Mouse (Mus musculus) heart, embryonic 14.5 days (tissue): ENCODE data around the gene Thoc2. TPM values are rescaled to one million over a fixed set of nuclear protein-coding genes. Genes with fewer than 3 reads are reported as not detected.

ENCODE experiments used
- ATAC-seq: fragments of 200-750 bp; cut with Nextera tagmentation; 2 replicates; pipeline ENCODE4 v1.8.0; 2017; ENCODE audit warnings: low read depth, moderate TSS enrichment; ENCODE audit not compliant: insufficient number of reproducible peaks, insufficient read depth, low FRiP score
- H3K27ac ChIP-seq, 2 experiments: fragments of 200-500 bp in 1 of 2; fragments of 300-500 bp in 1 of 2; sonication (generic) in 1 of 2; replicated peaks in 1 of 2; 2 replicates each; pipeline ENCODE4 v1.5.1; 2012 to 2014; ENCODE audit warnings: low read depth in 2 of 2, low read length in 2 of 2, control low read depth in 1 of 2, mild to moderate bottlenecking in 1 of 2, mixed read lengths in 1 of 2; ENCODE audit not compliant: control insufficient read depth in 1 of 2, insufficient read depth in 1 of 2
- H3K27me3 ChIP-seq: fragments of 300-500 bp; sonication (generic); 2 replicates; pipeline ENCODE4 v1.6.1; 2014; ENCODE audit warnings: mild to moderate bottlenecking, low read length, control low read depth; ENCODE audit not compliant: control insufficient read depth, insufficient read depth
- H3K36me3 ChIP-seq: fragments of 300-500 bp; sonication (generic); 2 replicates; pipeline ENCODE4 v1.6.1; 2014; ENCODE audit warnings: mild to moderate bottlenecking, control low read depth, low read length, mixed read lengths; ENCODE audit not compliant: control insufficient read depth, insufficient read depth
- H3K4me1 ChIP-seq, 2 experiments: fragments of 200-500 bp in 1 of 2; fragments of 300-500 bp in 1 of 2; sonication (generic) in 1 of 2; 2 replicates each; pipeline ENCODE4 v1.6.1; 2012 to 2014; ENCODE audit warnings: low read length in 2 of 2, control low read depth in 1 of 2, mixed read lengths in 1 of 2; ENCODE audit not compliant: control insufficient read depth in 2 of 2, insufficient read depth in 2 of 2
- H3K4me2 ChIP-seq: fragments of 300-500 bp; sonication (generic); 2 replicates; pipeline ENCODE4 v1.6.1; 2014; ENCODE audit warnings: mild to moderate bottlenecking, low read length
- H3K4me3 ChIP-seq, 2 experiments: fragments of 200-500 bp in 1 of 2; fragments of 300-500 bp in 1 of 2; sonication (generic) in 1 of 2; 2 replicates each; pipeline ENCODE4 v1.5.1; 2012 to 2014; ENCODE audit warnings: low read length in 2 of 2, mild to moderate bottlenecking in 2 of 2, control low read depth in 1 of 2, low read depth in 1 of 2, moderate library complexity in 1 of 2; ENCODE audit not compliant: control insufficient read depth in 1 of 2, insufficient read depth in 1 of 2
- H3K9ac ChIP-seq: fragments of 300-500 bp; sonication (generic); 2 replicates; pipeline ENCODE4 v1.6.1; 2014; ENCODE audit warnings: mild to moderate bottlenecking, low read length
- H3K9me3 ChIP-seq: fragments of 300-500 bp; sonication (generic); 2 replicates; pipeline ENCODE4 v1.6.1; 2016; ENCODE audit warnings: low read length, control low read depth; ENCODE audit not compliant: control insufficient read depth
- whole genome bisulfite sequencing: fragments of 180-500 bp; shearing (Covaris S2); extraction: QIAGEN DNeasy Blood & Tissue Kit; methylation state at CpG from one replicate; pipeline ENCODE4 v1.1.7; 2014; 5-methylcytosine and 5-hydroxymethylcytosine counted together
- polyA plus RNA-seq: library from polyadenylated mRNA; unstranded; fragments of >200 nt; fragmentation: Nextera tagmentation; extraction: Ambion mirVana; gene quantifications from 2 replicates; pipeline ENCODE4 v1.2.1, GENCODE M21; 2014

Gene Thoc2
- polyA plus RNA-seq, 1 experiment from 2014 or later: 67.4 TPM

DNA sequence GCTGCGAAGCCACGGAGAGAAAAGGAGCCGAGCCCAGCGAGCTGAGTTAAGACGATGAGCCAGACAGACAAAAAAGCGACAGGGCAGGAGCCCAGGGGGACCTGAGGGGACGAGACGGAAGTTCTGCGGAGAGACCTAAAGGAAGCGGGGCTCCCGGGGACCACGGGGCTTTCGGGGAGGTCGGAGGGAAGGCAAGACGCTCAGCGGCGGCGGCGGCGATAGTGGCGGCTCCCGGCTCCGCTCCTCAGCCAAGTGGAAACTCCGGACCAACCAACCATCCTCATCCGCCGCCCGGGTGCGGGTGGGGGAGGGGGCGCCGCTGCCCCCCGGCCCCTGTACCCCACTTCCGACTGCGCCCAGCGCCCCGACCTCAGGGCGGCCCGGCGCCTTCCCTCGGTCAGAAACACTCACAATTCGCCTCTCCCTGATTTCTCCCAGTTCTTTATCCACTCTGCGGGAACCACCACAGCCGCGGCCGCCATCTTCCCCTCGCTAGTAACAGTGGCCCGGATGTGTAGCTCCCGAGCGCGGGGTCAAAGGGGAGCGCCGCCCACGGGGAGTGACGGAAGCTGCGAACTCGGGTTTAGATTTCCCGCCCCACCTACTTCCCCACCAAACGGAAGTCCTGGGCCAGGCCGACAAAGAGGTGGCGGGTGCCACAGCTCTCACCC, 8.9 kb downstream of the Thoc2 start:
- peak overlapping the region; percentile 53 to 87 for H3K4me3 ChIP-seq
- WGBS: 16% methylated on average over 53 of the region's 59 CpGs
- peak; percentile 88 for ATAC-seq

GRCm38 (mm10) chrX:41910981-41911380, 9.5 kb downstream of the Thoc2 start:
- peak overlapping the region; percentile 64 for H3K4me2 ChIP-seq
- H3K9me3 ChIP-seq: no peaks in the 10 kb centered on the region
- WGBS: 17% methylated on average over 24 of the region's 24 CpGs
- ATAC-seq: 0 out of 2 replicates have a peak, but pooled peaks have one; percentile 17
- peak overlapping the region; percentile 53 to 87 for H3K4me3 ChIP-seq
- H3K27me3 ChIP-seq: no peaks in the 10 kb centered on the region
- H3K36me3 ChIP-seq: no peaks in the 10 kb centered on the region
- H3K27ac ChIP-seq: peak overlapping the region; percentile 86 to 89
- peak overlapping the region; percentile 74 for H3K9ac ChIP-seq
- H3K4me1 ChIP-seq: peaks cover 0 to 11% of the 10 kb centered on the region in 2 experiments; a peak in 2 of 4 replicates

More for the DNA sequence above, 8.9 kb downstream of the Thoc2 start:
- Histone ChIP-seq H3K36me3 (no peaks in the 10 kb centered on the region), H3K9me3 (no peaks in the 10 kb centered on the region), H3K27ac (peak overlapping the region; percentile 86 to 89), H3K27me3 (no peaks in the 10 kb centered on the region), H3K4me1 (peaks cover 0 to 7% of the 10 kb centered on the region in 2 experiments; a peak in 2 of 4 replicates), H3K4me2 (peak overlapping the region; percentile 64), H3K9ac (peak overlapping the region; percentile 74)

DNA sequence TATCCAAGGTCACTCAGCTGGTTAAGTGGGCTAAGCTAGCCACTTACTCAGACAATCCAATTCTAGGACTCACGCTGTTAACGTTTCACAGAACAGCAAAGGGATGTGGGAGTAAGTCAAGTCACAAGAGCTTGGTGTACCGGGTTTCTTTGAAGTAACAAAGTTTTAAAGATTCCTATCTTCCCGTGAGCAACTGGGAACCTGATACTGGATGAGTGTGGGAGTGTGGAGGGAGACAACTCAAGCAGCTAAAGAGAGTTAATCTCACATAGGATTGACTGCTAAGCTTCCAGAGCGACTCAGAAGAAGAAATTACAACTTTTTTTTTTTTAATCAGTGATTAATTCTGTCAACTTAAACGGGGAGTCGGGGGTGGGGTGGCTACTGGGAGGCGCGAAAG, 10.0 kb downstream of the Thoc2 start:
- H3K9me3 ChIP-seq: no peaks in the 10 kb centered on the region
- 14% methylated on average over 9 of the region's 9 CpGs for WGBS
- no peak for ATAC-seq
- H3K9ac ChIP-seq: peak overlapping the region; percentile 74
- no peaks in the 10 kb centered on the region for H3K36me3 ChIP-seq
- peak overlapping the region; percentile 64 for H3K4me2 ChIP-seq
- H3K27me3 ChIP-seq: no peaks in the 10 kb centered on the region
- peak overlapping the region in 1 of 2 experiments; percentile 86 for H3K27ac ChIP-seq
- H3K4me3 ChIP-seq: peak overlapping the region; percentile 53 to 87
- peaks cover 0 to 11% of the 10 kb centered on the region in 2 experiments; a peak in 2 of 4 replicates for H3K4me1 ChIP-seq

GRCm38 (mm10) chrX:41884759-41885505, 35.5 kb downstream of the Thoc2 start:
- H3K27me3 ChIP-seq: no peaks in the 10 kb centered on the region
- no peaks in the 10 kb centered on the region for H3K4me1 ChIP-seq
- H3K4me3 ChIP-seq: no peak overlapping the region
- H3K9ac ChIP-seq: no peak overlapping the region
- ATAC-seq: no peak
- H3K4me2 ChIP-seq: no peak overlapping the region
- no peaks in the 10 kb centered on the region for H3K36me3 ChIP-seq
- no peaks in the 10 kb centered on the region for H3K9me3 ChIP-seq
- H3K27ac ChIP-seq: no peak overlapping the region
- WGBS: 45% methylated on average over 4 of the region's 4 CpGs

- Histone ChIP-seq H3K27ac (no peak overlapping the region), H3K36me3 (peaks cover 4% of the 10 kb centered on the region; the same call in 1 of the 2 replicates), H3K27me3 (no peaks in the 10 kb centered on the region), H3K4me3 (no peak overlapping the region), H3K4me1 (no peaks in the 10 kb centered on the region), H3K9ac (no peak overlapping the region), H3K9me3 (no peaks in the 10 kb centered on the region), H3K4me2 (no peak overlapping the region)
- ATAC-seq: no peak
- WGBS: 84% methylated on average over 2 of the region's 2 CpGs
Measured at GRCm38 (mm10) chrX:41876581-41876980, 43.9 kb downstream of the Thoc2 start.

- Histone ChIP-seq H3K27ac (no peak overlapping the region), H3K4me3 (no peak overlapping the region), H3K36me3 (peaks cover 36% of the 10 kb centered on the region), H3K4me1 (no peaks in the 10 kb centered on the region), H3K9ac (no peak overlapping the region), H3K9me3 (no peaks in the 10 kb centered on the region), H3K27me3 (no peaks in the 10 kb centered on the region), H3K4me2 (no peak overlapping the region)
- no peak for ATAC-seq
Measured at GRCm38 (mm10) chrX:41837823-41838222, 82.7 kb downstream of the Thoc2 start.

- no peak overlapping the region for H3K27ac ChIP-seq
- H3K27me3 ChIP-seq: no peaks in the 10 kb centered on the region
- no peak for ATAC-seq
- H3K4me1 ChIP-seq: no peaks in the 10 kb centered on the region
- H3K4me3 ChIP-seq: no peak overlapping the region
- H3K9me3 ChIP-seq: no peaks in the 10 kb centered on the region
- H3K9ac ChIP-seq: no peak overlapping the region
- peaks cover 17% of the 10 kb centered on the region for H3K36me3 ChIP-seq
- no peak overlapping the region for H3K4me2 ChIP-seq
Measured at GRCm38 (mm10) chrX:41805592-41805991, 114.9 kb downstream of the Thoc2 start.
